8 mouse cellular contexts compared by ENCODE assay signal in the genomic region with DNA sequence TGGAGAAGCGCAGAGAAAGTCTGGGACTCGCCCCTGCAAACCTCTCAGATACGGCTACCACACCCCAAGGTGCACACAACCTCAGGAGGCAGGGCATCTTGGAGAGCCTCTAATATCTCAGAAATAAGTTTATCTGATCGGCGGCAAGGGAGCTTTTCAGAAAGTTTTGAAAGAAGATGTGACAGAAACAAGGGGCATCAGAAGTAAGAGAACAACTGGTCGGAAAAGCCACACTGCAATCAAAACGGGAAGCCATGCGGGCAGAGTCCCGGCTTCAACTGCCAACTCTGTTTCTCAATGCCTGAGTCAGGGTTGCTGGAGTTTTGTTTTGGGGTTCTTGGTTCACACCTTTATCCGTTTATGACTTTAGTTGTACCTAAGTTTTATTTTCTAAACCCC. TPM values are rescaled to one million over a fixed set of nuclear protein-coding genes. Genes with fewer than 3 reads are reported as not detected.
DNase-seq lines count a peak whose midpoint lies in the region; ATAC-seq and TF ChIP-seq lines count a peak whose summit lies in the region.

No protein-coding gene starts in this region.

- H3K4me2 ChIP-seq in CH12.LX (ENCODE audit: insufficient read depth, low read depth, poor library complexity, severe bottlenecking), result peak overlapping the region; percentile 90
- peak overlapping the region; percentile 88 for H3K4me2 ChIP-seq in heart, embryonic 16.5 days (ENCODE audit: low read depth, low read length)
- peak overlapping the region; percentile 91 for H3K4me2 ChIP-seq in lung, postnatal 0 days (replicated peaks; ENCODE audit: low read depth, low read length)

- peaks cover 6% of the 10 kb centered on the region for H3K79me2 ChIP-seq in CH12.LX (replicated peaks; ENCODE audit: control insufficient read depth, extremely low read depth, insufficient read depth, poor library complexity, severe bottlenecking)

- ATAC-seq in CD4-positive, CD25-positive, alpha-beta regulatory T cell, adult 4 months, result no peak
- ATAC-seq in heart, embryonic 16.5 days (replicated peaks; ENCODE audit: extremely low read depth, insufficient read depth, low FRiP score), result no peak
- no peak for ATAC-seq in lung, postnatal 0 days

- no peaks in the 10 kb centered on the region for H3K27me3 ChIP-seq in CH12.LX (replicated peaks)
- H3K27me3 ChIP-seq in heart, embryonic 16.5 days (ENCODE audit: control insufficient read depth, insufficient read depth, low read length), result no peaks in the 10 kb centered on the region
- no peaks in the 10 kb centered on the region for H3K27me3 ChIP-seq in lung, postnatal 0 days (replicated peaks; ENCODE audit: insufficient read depth, low read length)

- no peak for TF ChIP-seq POLR2A in CH12.LX (IDR thresholded peaks at IDR 0.05; ENCODE audit: low read depth, low read length)

- H3K27ac ChIP-seq in CH12.LX (ENCODE audit: insufficient read depth, low read depth), result peak overlapping the region; percentile 5; the same call in 1 of the 2 replicates
- H3K27ac ChIP-seq in heart, embryonic 16.5 days (ENCODE audit: low read length), result peak overlapping the region; percentile 95
- peak overlapping the region; percentile 86 for H3K27ac ChIP-seq in lung, postnatal 0 days (ENCODE audit: low read length)

- no peak for TF ChIP-seq RAD21 in CH12.LX (IDR thresholded peaks at IDR 0.05; ENCODE audit: low read depth, low read length)

- H3K9me3 ChIP-seq in CH12.LX (replicated peaks; ENCODE audit: low read length), result no peaks in the 10 kb centered on the region
- H3K9me3 ChIP-seq in heart, embryonic 16.5 days (replicated peaks; ENCODE audit: control insufficient read depth, low read length), result no peaks in the 10 kb centered on the region
- no peaks in the 10 kb centered on the region for H3K9me3 ChIP-seq in lung, postnatal 0 days (ENCODE audit: low read length)

- in situ Hi-C loops in CH12.LX (cut with MboI; ENCODE audit: low pct_ligation_motif_present, low pct_unique_long_range_greater_than_20kb, low sequenced_read_pairs), result no loop called here

- TF ChIP-seq CTCF in CH12.LX (conservative IDR thresholded peaks at IDR 0.05 in 1 of 2, IDR thresholded peaks at IDR 0.05 in 1 of 2; ENCODE audit: low read depth in 2 of 2, low read length in 2 of 2), result no peak
- no peak for TF ChIP-seq CTCF in lung, postnatal 0 days (IDR thresholded peaks at IDR 0.05)

- dilution Hi-C loops in CH12.LX (cut with MboI; ENCODE audit: extremely low pct_ligation_motif_present, extremely low pct_unique_long_range_greater_than_20kb, low sequenced_read_pairs), result no loop called here

- DNase-seq in CD4-positive, CD25-positive, alpha-beta regulatory T cell, adult 2 months (ENCODE audit: low read depth, low spot score), result peak; percentile 46
- peak; percentile 21 for DNase-seq in CH12.LX (ENCODE audit: extremely low read depth)
- no peak for DNase-seq in lung, postnatal 0 days (ENCODE audit: low spot score)
- no peak for DNase-seq in frontal cortex, postnatal 25 days (ENCODE audit: low spot score in 2 of 2)
- DNase-seq in frontal cortex, postnatal 14 days (ENCODE audit: low spot score in 2 of 2), result no peak
- DNase-seq in right cerebral cortex, adult 18-20 months, result no peak

- H3K36me3 ChIP-seq in CH12.LX (replicated peaks in 1 of 2; ENCODE audit: control insufficient read depth in 1 of 2, insufficient read depth in 1 of 2, low read length in 1 of 2), result peaks cover 0 to 11% of the 10 kb centered on the region in 2 experiments
- no peaks in the 10 kb centered on the region for H3K36me3 ChIP-seq in heart, embryonic 16.5 days (ENCODE audit: control insufficient read depth, insufficient read depth)
- no peaks in the 10 kb centered on the region for H3K36me3 ChIP-seq in lung, postnatal 0 days (ENCODE audit: insufficient read depth, low read length)

- H3K4me1 ChIP-seq in CH12.LX (ENCODE audit: control insufficient read depth in 1 of 2, insufficient read depth in 2 of 2), result peaks cover 35 to 76% of the 10 kb centered on the region in 2 experiments
- H3K4me1 ChIP-seq in heart, embryonic 16.5 days (ENCODE audit: control insufficient read depth, insufficient read depth, low read length), result peaks cover 56% of the 10 kb centered on the region
- peaks cover 8% of the 10 kb centered on the region for H3K4me1 ChIP-seq in lung, postnatal 0 days (ENCODE audit: insufficient read depth, low read depth, low read length)

- peak overlapping the region; percentile 62 to 85 (median 77) for H3K4me3 ChIP-seq in CH12.LX (replicated peaks in 1 of 3; ENCODE audit: low read depth in 2 of 3, low read length in 2 of 3, poor library complexity in 1 of 3)
- H3K4me3 ChIP-seq in heart, embryonic 16.5 days (ENCODE audit: low read length), result peak overlapping the region; percentile 75
- peak overlapping the region; percentile 66 for H3K4me3 ChIP-seq in lung, postnatal 0 days (ENCODE audit: low read depth, low read length)

- peak; percentile 45; the same call in 1 of the 2 replicates for TF ChIP-seq EP300 in CH12.LX (IDR thresholded peaks at IDR 0.05; ENCODE audit: low read length)
- no peak for TF ChIP-seq EP300 in lung, postnatal 0 days (IDR thresholded peaks at IDR 0.05)

- WGBS in heart, embryonic 16.5 days, result 6% methylated on average over 10 of the region's 10 CpGs
- WGBS in lung, postnatal 0 days, result 16% methylated on average over 10 of the region's 10 CpGs

- peak overlapping the region; percentile 27 for H3K9ac ChIP-seq in CH12.LX (ENCODE audit: insufficient read depth, low read depth)
- peak overlapping the region; percentile 92 for H3K9ac ChIP-seq in heart, embryonic 16.5 days (ENCODE audit: low read length)
- peak overlapping the region; percentile 76 for H3K9ac ChIP-seq in lung, postnatal 0 days (replicated peaks; ENCODE audit: low read depth)

TF ChIP-seq in CH12.LX, 34 proteins besides CTCF, POLR2A, EP300 and RAD21:
- TF ChIP-seq CHD1 (IDR thresholded peaks at IDR 0.05; ENCODE audit: low read depth, low read length) (no peak), E2F4 (IDR thresholded peaks at IDR 0.05; ENCODE audit: insufficient replicate concordance, low read depth, low read length) (no peak), MXI1 (IDR thresholded peaks at IDR 0.05; ENCODE audit: low read depth, low read length) (peak; percentile 47; the same call in 1 of the 2 replicates), MAFK (IDR thresholded peaks at IDR 0.05; ENCODE audit: insufficient replicate concordance, low read length) (no peak), MAX (IDR thresholded peaks at IDR 0.05; ENCODE audit: low read length) (peak; percentile 64), HCFC1 (IDR thresholded peaks at IDR 0.05; ENCODE audit: low read depth, low read length) (no peak), POLR2AphosphoS2 (IDR thresholded peaks at IDR 0.05; ENCODE audit: low read depth, low read length) (no peak), SIN3A (IDR thresholded peaks at IDR 0.05; ENCODE audit: low read length) (no peak), NELFE (IDR thresholded peaks at IDR 0.05; ENCODE audit: low read depth, low read length) (no peak), GABPA (IDR thresholded peaks at IDR 0.05; ENCODE audit: insufficient replicate concordance, low read depth, low read length) (no peak), MYC (IDR thresholded peaks at IDR 0.05; ENCODE audit: low read depth, low read length) (peak; percentile 61; the same call in 1 of the 2 replicates), NRF1 (IDR thresholded peaks at IDR 0.05; ENCODE audit: low read depth, low read length) (no peak), MEF2A (IDR thresholded peaks at IDR 0.05; ENCODE audit: borderline replicate concordance, low read depth, low read length) (no peak), ZC3H11A (IDR thresholded peaks at IDR 0.05; ENCODE audit: low read depth, low read length) (no peak), UBTF (IDR thresholded peaks at IDR 0.05; ENCODE audit: low read depth, low read length) (no peak), ZNF384 (IDR thresholded peaks at IDR 0.05; ENCODE audit: low read depth, low read length) (no peak), PAX5 (IDR thresholded peaks at IDR 0.05; ENCODE audit: low read length) (no peak)
TF ChIP-seq in CH12.LX: peak in this region for 3.

RNA-seq across cellular contexts. Expression of a gene that starts 2.3 kb away (rescaled TPM):
- 100 to 1,000 TPM; 114 to 159 TPM for polyA plus RNA-seq in CD4-positive, CD25-positive, alpha-beta regulatory T cell, adult 4 months (2017; shearing (Covaris generic))
- total RNA-seq in CH12.LX (2012; rRNA removed), result 20.7 and 22.7 TPM in 2 replicates
- 34.8 and 35.7 TPM in 2 replicates for total RNA-seq in CH12.LX (2014; rRNA removed)
- 74.8 and 81.1 TPM in 2 replicates for polyA plus RNA-seq in CH12.LX (2012; ENCODE audit: insufficient read length, low read depth)
- 99.3 and 111 TPM in 2 replicates for polyA plus RNA-seq in heart, embryonic 16.5 days (2015; fragmentation: Nextera tagmentation; extraction: Ambion mirVana)
- polyA plus RNA-seq in lung, postnatal 0 days (2015; fragmentation: Nextera tagmentation; extraction: Ambion mirVana), result 49.6 and 54.4 TPM in 2 replicates

RNA-seq across cellular contexts. Expression of a gene that starts 56.3 kb away (rescaled TPM):
- 10 to 100 TPM; 17.4 to 25.9 TPM for polyA plus RNA-seq in CD4-positive, CD25-positive, alpha-beta regulatory T cell, adult 4 months (2017; shearing (Covaris generic))
- total RNA-seq in CH12.LX (2012; rRNA removed) (22.3 and 23.3 TPM in 2 replicates), CH12.LX (2014; rRNA removed) (44.3 and 56.6 TPM in 2 replicates)
- polyA plus RNA-seq in CH12.LX (2012; ENCODE audit: insufficient read length, low read depth), result 38.2 and 49.1 TPM in 2 replicates
- 69.8 and 73.2 TPM in 2 replicates for polyA plus RNA-seq in heart, embryonic 16.5 days (2015; fragmentation: Nextera tagmentation; extraction: Ambion mirVana)
- polyA plus RNA-seq in lung, postnatal 0 days (2015; fragmentation: Nextera tagmentation; extraction: Ambion mirVana), result 123 and 148 TPM in 2 replicates

Comparison
In these comparisons a context has a peak if more than half of its experiments do, and no peak if none do; other contexts are left out.
1. DNase-seq: peak in CD4-positive, CD25-positive, alpha-beta regulatory T cell, adult 2 months (single experiment) and CH12.LX (single experiment); none in lung, postnatal 0 days (single experiment), frontal cortex, postnatal 25 days (0 of 2), frontal cortex, postnatal 14 days (0 of 2) and right cerebral cortex, adult 18-20 months (single experiment).
2. H3K27ac ChIP-seq: peak in every context shown above with its lines; median percentile 95 in heart, embryonic 16.5 days; 86 in lung, postnatal 0 days; 5 in CH12.LX.
3. H3K9ac ChIP-seq: peak in every context shown above with its lines; median percentile 92 in heart, embryonic 16.5 days; 76 in lung, postnatal 0 days; 27 in CH12.LX.
4. Peak in every context shown above with its lines, with median percentiles within 50 percentile points of each other: H3K4me2 ChIP-seq and H3K4me3 ChIP-seq.